Mouse (Mus musculus) colon, adult 2 months (tissue): ENCODE data around the gene Cttn. TPM values are rescaled to one million over a fixed set of nuclear protein-coding genes. Genes with fewer than 3 reads are reported as not detected.

ENCODE experiments used
- polyA plus RNA-seq: library from polyadenylated mRNA; depleted of rRNA; stranded (reverse); fragments of >200 nt; gene quantifications from 2 replicates; pipeline ENCODE4 v1.2.3, GENCODE M21; 2012; rRNA removed

Gene Cttn
- polyA plus RNA-seq, result 157 and 165 TPM in 2 replicates

GRCm38 (mm10) chr7:144470545-144471059 lies at the start of gene Cttn:
Gene Cttn (minus strand): TSS chr7:144471009.

Other genes starting within 250 kb of the Cttn start
- 30.5 and 30.7 TPM in 2 replicates for gene Ppfia1, start 82.7 kb upstream of the Cttn start, polyA plus RNA-seq
- gene Fadd, start 111.5 kb upstream of the Cttn start, polyA plus RNA-seq, result 14.2 and 14.8 TPM in 2 replicates